8 mouse cellular contexts compared by ENCODE assay signal in genomic region chr11:98313790-98314323, GRCm38 (mm10). TPM values are rescaled to one million over a fixed set of nuclear protein-coding genes. Genes with fewer than 3 reads are reported as not detected.
DNase-seq lines count a peak whose midpoint lies in the region; ATAC-seq and TF ChIP-seq lines count a peak whose summit lies in the region.
"Had no signal": no experiment of that assay in that cellular context is flagged by ENCODE, and none has a peak within 500 bp of the region (broad histone marks: within the 10 kb centered on the region; RNA-seq: fewer than 3 reads in every experiment).

No protein-coding gene starts in this region.

- peak overlapping the region; percentile 48 for H3K4me3 ChIP-seq in cerebellum, adult 2 months (replicated peaks; ENCODE audit: insufficient read depth, low read depth, low read length)
- no peak overlapping the region; the same call in 1 of the 2 replicates for H3K4me3 ChIP-seq in forebrain, postnatal 0 days (ENCODE audit: low read depth, low read length)
- no peak overlapping the region for H3K4me3 ChIP-seq in kidney, postnatal 0 days (replicated peaks; ENCODE audit: low read depth, low read length)

- no peak for TF ChIP-seq CTCF in cerebellum, adult 2 months (IDR thresholded peaks at IDR 0.05; ENCODE audit: borderline replicate concordance, insufficient read depth, low read depth, low read length)
- TF ChIP-seq CTCF in forebrain, postnatal 0 days (IDR thresholded peaks at IDR 0.05; ENCODE audit: low read depth), result no peak
- TF ChIP-seq CTCF in kidney, postnatal 0 days (IDR thresholded peaks at IDR 0.05; ENCODE audit: low read depth), result no peak

- ATAC-seq in forebrain, postnatal 0 days, result peak; percentile 74
- ATAC-seq in kidney, postnatal 0 days (replicated peaks; ENCODE audit: low FRiP score, low read depth), result no peak

- H3K9ac ChIP-seq in forebrain, postnatal 0 days, result peak overlapping the region; percentile 22; the same call in 1 of the 2 replicates
- no peak overlapping the region for H3K9ac ChIP-seq in kidney, postnatal 0 days (ENCODE audit: low read depth, low read length)

- H3K9me3 ChIP-seq in forebrain, postnatal 0 days (ENCODE audit: low read length), result no peaks in the 10 kb centered on the region
- no peaks in the 10 kb centered on the region for H3K9me3 ChIP-seq in kidney, postnatal 0 days (replicated peaks; ENCODE audit: low read length)

- no peaks in the 10 kb centered on the region for H3K36me3 ChIP-seq in forebrain, postnatal 0 days (ENCODE audit: insufficient read depth)
- no peaks in the 10 kb centered on the region for H3K36me3 ChIP-seq in kidney, postnatal 0 days (ENCODE audit: insufficient read depth, low read length)
- no peaks in the 10 kb centered on the region for H3K36me3 ChIP-seq in splenic B cell, adult 2 months (ENCODE audit: control insufficient read depth, insufficient read depth, low read length, poor library complexity, severe bottlenecking)

- 2% methylated on average over 26 of the region's 26 CpGs for WGBS in cerebellum, adult 2 months
- WGBS in forebrain, postnatal 0 days, result 1% methylated on average over 26 of the region's 26 CpGs
- WGBS in kidney, postnatal 0 days, result 2% methylated on average over 26 of the region's 26 CpGs

- H3K4me1 ChIP-seq in cerebellum, adult 2 months (ENCODE audit: control insufficient read depth, insufficient read depth, low read length), result peaks cover 14% of the 10 kb centered on the region
- peaks cover 8% of the 10 kb centered on the region; the same call in 1 of the 2 replicates for H3K4me1 ChIP-seq in forebrain, postnatal 0 days (ENCODE audit: insufficient read depth)
- no peaks in the 10 kb centered on the region for H3K4me1 ChIP-seq in kidney, postnatal 0 days (replicated peaks; ENCODE audit: insufficient read depth, low read length)

- H3K4me2 ChIP-seq in forebrain, postnatal 0 days (ENCODE audit: low read depth), result peak overlapping the region; percentile 44
- H3K4me2 ChIP-seq in kidney, postnatal 0 days (ENCODE audit: low read length), result no peak overlapping the region

- TF ChIP-seq POLR2A in cerebellum, adult 2 months (IDR thresholded peaks at IDR 0.05; ENCODE audit: borderline replicate concordance, insufficient read depth, low read length), result no peak

- peak; percentile 70 for DNase-seq in urinary bladder, postnatal 14 days (ENCODE audit: low spot score)
- no peak for DNase-seq in urinary bladder, postnatal 10 days (ENCODE audit: low spot score)
- DNase-seq in cerebellum, adult 2 months, result peak in 1 of 2 experiments; percentile 73
- peak; percentile 75 for DNase-seq in forebrain, postnatal 0 days
- peak; percentile 85 for DNase-seq in kidney, postnatal 0 days (ENCODE audit: low spot score)
- peak; percentile 81 for DNase-seq in lung, postnatal 10 days
- peak; percentile 52 for DNase-seq in splenic B cell, adult 2 months (ENCODE audit: low read depth, low spot score)

- H3K27me3 ChIP-seq in cerebellum, adult 2 months (ENCODE audit: control insufficient read depth, insufficient read depth, low read length), result no peaks in the 10 kb centered on the region
- 0 out of 2 replicates have a peak, but pooled peaks cover 4% of the 10 kb centered on the region for H3K27me3 ChIP-seq in forebrain, postnatal 0 days (ENCODE audit: insufficient read depth, low read length)
- peaks cover 45% of the 10 kb centered on the region for H3K27me3 ChIP-seq in kidney, postnatal 0 days (ENCODE audit: insufficient read depth, low read length)
- H3K27me3 ChIP-seq in splenic B cell, adult 2 months (ENCODE audit: control insufficient read depth, insufficient read depth, low read length, poor library complexity, severe bottlenecking), result peaks cover 2% of the 10 kb centered on the region; the same call in 1 of the 2 replicates

- 0 out of 2 replicates have a peak overlapping the region, but pooled peaks have one; percentile 2 for H3K27ac ChIP-seq in cerebellum, adult 2 months (ENCODE audit: insufficient read depth, low read length)
- H3K27ac ChIP-seq in forebrain, postnatal 0 days (ENCODE audit: low read depth, low read length), result peak overlapping the region; percentile 15; the same call in 1 of the 2 replicates
- H3K27ac ChIP-seq in kidney, postnatal 0 days, result no peak overlapping the region

RNA-seq across cellular contexts. Expression of gene Neurod2, which starts 15.6 kb away (rescaled TPM):
- polyA plus RNA-seq in cerebellum, adult 2 months (2012; rRNA removed), result 57.4 and 68.4 TPM in 2 replicates
- total RNA-seq in forebrain, postnatal 0 days (2014; rRNA removed), result 133 and 140 TPM in 2 replicates
- 74.9 and 77.3 TPM in 2 replicates for polyA plus RNA-seq in forebrain, postnatal 0 days (2015; fragmentation: Nextera tagmentation; extraction: Ambion mirVana)
- polyA plus RNA-seq in kidney, postnatal 0 days (2015; fragmentation: Nextera tagmentation; extraction: Ambion mirVana), result not detected in 2 replicates
- total RNA-seq: gastrocnemius, postnatal 4 days had no signal

RNA-seq across cellular contexts. Expression of gene Ppp1r1b, which starts 34.3 kb away (rescaled TPM):
- 150 and 173 TPM in 2 replicates for polyA plus RNA-seq in cerebellum, adult 2 months (2012; rRNA removed)
- 19.4 and 32.5 TPM in 2 replicates for total RNA-seq in forebrain, postnatal 0 days (2014; rRNA removed)
- 91.4 and 121 TPM in 2 replicates for polyA plus RNA-seq in forebrain, postnatal 0 days (2015; fragmentation: Nextera tagmentation; extraction: Ambion mirVana)
- 12.1 and 12.3 TPM in 2 replicates for polyA plus RNA-seq in kidney, postnatal 0 days (2015; fragmentation: Nextera tagmentation; extraction: Ambion mirVana)

RNA-seq across cellular contexts. Expression of gene Stard3, which starts 44.3 kb away (rescaled TPM):
- 53.5 and 56.1 TPM in 2 replicates for polyA plus RNA-seq in cerebellum, adult 2 months (2012; rRNA removed)
- total RNA-seq in forebrain, postnatal 0 days (2014; rRNA removed), result 36.2 and 39.4 TPM in 2 replicates
- 31.6 and 32.2 TPM in 2 replicates for polyA plus RNA-seq in forebrain, postnatal 0 days (2015; fragmentation: Nextera tagmentation; extraction: Ambion mirVana)
- polyA plus RNA-seq in kidney, postnatal 0 days (2015; fragmentation: Nextera tagmentation; extraction: Ambion mirVana), result 42.4 and 42.8 TPM in 2 replicates

Comparison
In these comparisons a context has a peak if more than half of its experiments do, and no peak if none do; other contexts are left out.
1. RNA of gene Neurod2, which starts 15.6 kb away (polyA plus RNA-seq): 74.9 to 77.3 TPM in forebrain, postnatal 0 days and 57.4 to 68.4 TPM in cerebellum, adult 2 months; not detected in kidney, postnatal 0 days; every median in the first group is over 10 times any median in the second.